Mouse (Mus musculus) testis, adult 2 months (tissue): ENCODE measurements at regions not wholly inside any gene's neighbourhood (a gene's known extent, or its start where the extent isn't known, plus 50 kb on each side); places are given as distances from the start of the nearest gene placed in this dataset.

Experiments
- CTCF ChIP-seq: fragments of 200-500 bp; IDR thresholded peaks from 2 replicates; pipeline ENCODE4 v1.5.1; 2012; ENCODE audit warnings: low read depth, mild to moderate bottlenecking, inconsistent platforms, low read length, moderate library complexity; ENCODE audit not compliant: control insufficient read depth, insufficient read depth, insufficient replicate concordance
- POLR2A ChIP-seq: fragments of 200-500 bp; IDR thresholded peaks from 2 replicates; pipeline ENCODE4 v1.6.1; 2012; ENCODE audit warnings: low read depth, mild to moderate bottlenecking, inconsistent platforms, low read length, moderate library complexity; ENCODE audit not compliant: control insufficient read depth

GRCm38 (mm10) chr2:172690196-172690595, 140.8 kb downstream of the Tfap2c start:
- TF ChIP-seq CTCF = no peak
- no peak for TF ChIP-seq POLR2A
